ENCODE assay signal across 7 mouse cellular contexts in the genomic region with DNA sequence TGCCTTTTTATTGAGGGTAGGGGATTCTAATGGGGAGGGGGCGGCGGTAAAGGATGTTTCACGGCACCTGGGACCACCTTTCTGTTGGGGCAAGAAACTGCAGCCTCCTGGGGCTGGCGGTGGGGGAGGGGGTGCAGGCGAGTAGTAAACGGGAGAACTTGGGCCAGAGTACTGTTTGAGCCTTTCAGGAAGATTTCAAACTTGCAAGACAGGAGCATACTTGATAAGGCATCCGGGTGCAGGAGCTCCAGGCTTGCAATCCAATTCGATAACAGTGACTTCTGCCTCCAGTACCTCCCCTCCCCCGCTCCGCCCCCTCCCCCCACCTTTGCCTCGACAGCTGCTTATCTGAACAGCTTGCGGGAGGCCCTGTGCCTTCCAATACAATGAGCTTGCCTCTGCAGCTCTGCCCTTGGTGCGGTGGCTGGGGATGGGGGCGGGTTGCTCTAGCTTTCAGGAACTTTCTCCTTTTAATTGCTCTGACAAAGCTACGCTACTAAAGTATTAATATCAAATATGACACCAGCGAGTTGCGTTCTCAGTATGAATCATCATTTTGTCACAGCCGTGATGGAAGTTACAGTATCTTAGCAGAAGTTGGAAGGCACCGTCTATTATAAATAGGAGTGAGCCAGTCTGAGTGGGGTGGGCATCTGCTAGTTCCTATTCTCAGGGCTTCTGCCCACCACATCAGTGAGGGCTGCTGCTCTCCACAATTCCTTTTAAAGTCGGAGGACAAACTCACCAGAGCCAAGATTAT. TPM values are rescaled to one million over a fixed set of nuclear protein-coding genes. Genes with fewer than 3 reads are reported as not detected.
A peak's percentile ranks its signal among the peaks of the same experiment; 100 is the strongest.
DNase-seq lines count a peak whose midpoint lies in the region; ATAC-seq and TF ChIP-seq lines count a peak whose summit lies in the region.

No protein-coding gene starts in this region.

- ATAC-seq in forebrain, postnatal 0 days: no peak; the same call in 1 of the 2 replicates
- ATAC-seq in megakaryocyte progenitor cell, adult 5-6 weeks (replicated peaks; ENCODE audit: poor library complexity): peak; percentile 36

- TF ChIP-seq POLR2A in bone marrow, adult 2 months (IDR thresholded peaks at IDR 0.05; ENCODE audit: borderline replicate concordance, control insufficient read depth, low read depth, low read length): peak; percentile 35; the same call in 1 of the 2 replicates

- intact Hi-C loops in left cerebral cortex, postnatal 10 days (cut with DNase I): loop anchor here (5.0 kb wide), 3 partner anchors 179 to 304 kb away; no protein-coding TSS in a partner anchor

- H3K27me3 ChIP-seq in forebrain, postnatal 0 days (ENCODE audit: insufficient read depth, low read length): no peaks in the 10 kb centered on the region

- no peaks in the 10 kb centered on the region; the same call in 1 of the 2 replicates for H3K4me1 ChIP-seq in bone marrow, adult 2 months (ENCODE audit: control insufficient read depth, insufficient read depth, low read length)
- H3K4me1 ChIP-seq in forebrain, postnatal 0 days (ENCODE audit: insufficient read depth): 0 out of 2 replicates have a peak, but pooled peaks cover 10% of the 10 kb centered on the region

- H3K9me3 ChIP-seq in forebrain, postnatal 0 days (ENCODE audit: low read length): no peaks in the 10 kb centered on the region

- H3K9ac ChIP-seq in forebrain, postnatal 0 days: peak overlapping the region; percentile 67

- H3K36me3 ChIP-seq in forebrain, postnatal 0 days (ENCODE audit: insufficient read depth): no peaks in the 10 kb centered on the region

- TF ChIP-seq CTCF in bone marrow, adult 2 months (IDR thresholded peaks at IDR 0.05; ENCODE audit: control insufficient read depth, insufficient read depth, low read length): no peak
- TF ChIP-seq CTCF in forebrain, postnatal 0 days (IDR thresholded peaks at IDR 0.05; ENCODE audit: low read depth): no peak

- H3K4me3 ChIP-seq in bone marrow, adult 2 months (replicated peaks; ENCODE audit: control insufficient read depth, low read depth, low read length): peak overlapping the region; percentile 92
- peak overlapping the region; percentile 58 for H3K4me3 ChIP-seq in forebrain, postnatal 0 days (ENCODE audit: low read depth, low read length)

- DNase-seq in ES-CJ7 (ENCODE audit: low read depth, low spot score): peak; percentile 58
- peak; percentile 53 for DNase-seq in forebrain, postnatal 0 days
- peak; percentile 85 for DNase-seq in induced T-regulatory cell, adult 2 months (ENCODE audit: low read depth)
- DNase-seq in left cerebral cortex, postnatal 10 days (ENCODE audit: extremely low spot score in 1 of 2, low spot score in 2 of 2): peak; percentile 60 to 80
- DNase-seq in skeletal muscle tissue, adult 2 months (ENCODE audit: low read depth, low spot score): peak; percentile 74

- H3K4me2 ChIP-seq in forebrain, postnatal 0 days (ENCODE audit: low read depth): peak overlapping the region; percentile 99

- H3K27ac ChIP-seq in bone marrow, adult 2 months (ENCODE audit: control insufficient read depth, insufficient read depth, low read depth, low read length, poor library complexity): peak overlapping the region; percentile 71
- peak overlapping the region; percentile 57 for H3K27ac ChIP-seq in forebrain, postnatal 0 days (ENCODE audit: low read depth, low read length)

- WGBS in bone marrow, adult 2 months: under 1% methylated on average over 20 of the region's 20 CpGs
- WGBS in forebrain, postnatal 0 days: 2% methylated on average over 20 of the region's 20 CpGs

RNA-seq across cellular contexts. Expression of a gene that starts 2.2 kb away (rescaled TPM):
- 9.2 and 23.5 TPM in 2 replicates for polyA plus RNA-seq in bone marrow, adult 2 months (2011; ENCODE audit: insufficient read depth, insufficient read length, low replicate concordance, missing spikeins)
- 13.8 and 13.9 TPM in 2 replicates for total RNA-seq in forebrain, postnatal 0 days (2014; rRNA removed)
- polyA plus RNA-seq in forebrain, postnatal 0 days (2015; fragmentation: Nextera tagmentation; extraction: Ambion mirVana): 34.3 and 35.1 TPM in 2 replicates
- 10 to 100 TPM; 12.1 to 15.7 TPM for total RNA-seq in left cerebral cortex, postnatal 10 days (2021)
- 1.8 and 2.6 TPM in 2 replicates for total RNA-seq in megakaryocyte progenitor cell, adult 5-6 weeks (2015)
- total RNA-seq in megakaryocyte progenitor cell, adult 5-6 weeks (2017): 2.5 and 2.6 TPM in 2 replicates

RNA-seq across cellular contexts. Expression of a gene that starts 55.1 kb away (rescaled TPM):
- polyA plus RNA-seq in bone marrow, adult 2 months (2011; ENCODE audit: insufficient read depth, insufficient read length, low replicate concordance, missing spikeins): 9.3 and 23.0 TPM in 2 replicates
- 10.2 and 16.5 TPM in 2 replicates for total RNA-seq in forebrain, postnatal 0 days (2014; rRNA removed)
- 9.8 and 14.2 TPM in 2 replicates for polyA plus RNA-seq in forebrain, postnatal 0 days (2015; fragmentation: Nextera tagmentation; extraction: Ambion mirVana)
- total RNA-seq in left cerebral cortex, postnatal 10 days (2021): 10 to 100 TPM; 66.1 to 77.0 TPM
- total RNA-seq in megakaryocyte progenitor cell, adult 5-6 weeks (2015): 25.4 and 27.1 TPM in 2 replicates
- total RNA-seq in megakaryocyte progenitor cell, adult 5-6 weeks (2017): 8.6 and 10.7 TPM in 2 replicates
